Mouse (Mus musculus) midbrain, postnatal 0 days (tissue): ENCODE measurements at regions not wholly inside any gene's neighbourhood (a gene's known extent, or its start where the extent isn't known, plus 50 kb on each side); places are given as distances from the start of the nearest gene placed in this dataset.

Experiments
- ATAC-seq: fragments of 200-750 bp; cut with Nextera tagmentation; 2 replicates; pipeline ENCODE4 v1.8.0; 2017; ENCODE audit warnings: moderate number of reproducible peaks, mild to moderate bottlenecking, moderate TSS enrichment, moderate library complexity; ENCODE audit not compliant: low FRiP score
- DNase-seq: peaks from one replicate; pipeline ENCODE4 v3.0.0-alpha.2; 2015; ENCODE audit warnings: low spot score
- H3K27ac ChIP-seq: fragments of 300-500 bp; sonication (generic); 2 replicates; pipeline ENCODE4 v1.5.1; 2014; ENCODE audit warnings: low read depth, mild to moderate bottlenecking, low read length, mixed read lengths
- H3K27me3 ChIP-seq: fragments of 300-500 bp; sonication (generic); 2 replicates; pipeline ENCODE4 v1.6.1; 2014; ENCODE audit warnings: low read length, control low read depth, mixed read lengths; ENCODE audit not compliant: insufficient read depth
- H3K36me3 ChIP-seq: fragments of 300-500 bp; sonication (generic); 2 replicates; pipeline ENCODE4 v1.6.1; 2014; ENCODE audit warnings: low read length, control low read depth, mixed read lengths; ENCODE audit not compliant: insufficient read depth
- H3K4me1 ChIP-seq: fragments of 300-500 bp; sonication (generic); 2 replicates; pipeline ENCODE4 v1.6.1; 2014; ENCODE audit warnings: mild to moderate bottlenecking, control low read depth, antibody characterized with exemption, low read length, mixed read lengths; ENCODE audit not compliant: insufficient read depth
- H3K4me2 ChIP-seq: fragments of 300-500 bp; sonication (generic); 2 replicates; pipeline ENCODE4 v1.6.1; 2014; ENCODE audit warnings: low read depth, mild to moderate bottlenecking, low read length, mixed read lengths; ENCODE audit not compliant: poor library complexity, severe bottlenecking
- H3K4me3 ChIP-seq: fragments of 300-500 bp; sonication (generic); 2 replicates; pipeline ENCODE4 v1.5.1; 2014; ENCODE audit warnings: low read depth, mild to moderate bottlenecking, low read length, moderate library complexity
- H3K9ac ChIP-seq: fragments of 300-500 bp; sonication (generic); replicated peaks from 2 replicates; pipeline ENCODE4 v1.6.1; 2014; ENCODE audit warnings: mild to moderate bottlenecking, low read length, moderate library complexity, mixed read lengths; ENCODE audit not compliant: poor library complexity, severe bottlenecking
- H3K9me3 ChIP-seq: fragments of 300-500 bp; sonication (generic); 2 replicates; pipeline ENCODE4 v1.6.1; 2016; ENCODE audit warnings: low read length, control low read depth
- CTCF ChIP-seq: IDR thresholded peaks from 2 replicates; pipeline ENCODE4 v1.5.1; 2016; ENCODE audit warnings: antibody characterized with exemption, mild to moderate bottlenecking
- WGBS: fragments of 180-500 bp; shearing (Covaris S2); extraction: QIAGEN DNeasy Blood & Tissue Kit; methylation state at CpG from one replicate; pipeline ENCODE4 v1.1.7; 2014; 5-methylcytosine and 5-hydroxymethylcytosine counted together

DNA sequence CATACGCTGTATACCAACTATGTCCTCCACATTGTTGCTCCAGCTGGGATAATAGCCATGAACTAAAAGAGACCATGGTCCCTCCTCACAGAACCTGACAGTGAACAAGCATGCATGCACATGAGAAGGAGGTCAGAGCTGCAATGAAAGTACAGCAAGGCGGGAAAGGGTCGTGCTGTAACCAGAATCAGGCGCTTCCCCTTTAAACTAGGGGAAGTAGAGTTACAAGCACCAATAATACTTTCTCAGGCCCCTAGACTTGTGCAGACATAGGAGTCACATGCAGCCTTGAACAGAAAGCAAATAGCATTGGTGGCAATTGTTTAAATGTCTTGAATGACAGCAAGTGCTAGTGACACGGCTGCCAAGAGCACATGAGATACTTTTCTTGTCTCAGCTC, 261.8 kb upstream of the Dynlrb2 start:
- DNase-seq: no peak
- Histone ChIP-seq H3K9me3 (no peaks in the 10 kb centered on the region), H3K27ac (no peak overlapping the region), H3K4me1 (no peaks in the 10 kb centered on the region), H3K4me3 (no peak overlapping the region), H3K27me3 (no peaks in the 10 kb centered on the region), H3K9ac (no peak overlapping the region), H3K4me2 (no peak overlapping the region), H3K36me3 (no peaks in the 10 kb centered on the region)
- no peak for TF ChIP-seq CTCF
- 80% methylated on average over 5 of the region's 5 CpGs for WGBS
- no peak for ATAC-seq

DNA sequence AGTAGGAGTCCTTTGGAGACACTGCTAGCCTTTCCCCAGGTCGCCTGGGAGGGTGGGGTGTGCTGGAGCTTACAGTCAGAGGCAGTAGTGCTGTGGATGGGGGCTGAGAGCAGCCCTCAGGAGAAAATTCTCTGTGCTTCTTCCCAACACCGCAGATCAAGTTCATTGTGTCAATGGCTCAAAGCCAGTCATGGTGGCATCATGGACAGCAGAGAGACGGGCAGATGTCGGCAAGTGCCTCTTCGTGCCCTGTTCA, 262.9 kb upstream of the Dynlrb2 start:
- Histone ChIP-seq H3K4me2 (no peak overlapping the region), H3K4me3 (no peak overlapping the region), H3K27me3 (no peaks in the 10 kb centered on the region), H3K9ac (no peak overlapping the region), H3K4me1 (no peaks in the 10 kb centered on the region), H3K27ac (no peak overlapping the region), H3K9me3 (no peaks in the 10 kb centered on the region), H3K36me3 (no peaks in the 10 kb centered on the region)
- no peak for ATAC-seq
- 86% methylated on average over 5 of the region's 5 CpGs for WGBS
- no peak for DNase-seq
- no peak for TF ChIP-seq CTCF

DNA sequence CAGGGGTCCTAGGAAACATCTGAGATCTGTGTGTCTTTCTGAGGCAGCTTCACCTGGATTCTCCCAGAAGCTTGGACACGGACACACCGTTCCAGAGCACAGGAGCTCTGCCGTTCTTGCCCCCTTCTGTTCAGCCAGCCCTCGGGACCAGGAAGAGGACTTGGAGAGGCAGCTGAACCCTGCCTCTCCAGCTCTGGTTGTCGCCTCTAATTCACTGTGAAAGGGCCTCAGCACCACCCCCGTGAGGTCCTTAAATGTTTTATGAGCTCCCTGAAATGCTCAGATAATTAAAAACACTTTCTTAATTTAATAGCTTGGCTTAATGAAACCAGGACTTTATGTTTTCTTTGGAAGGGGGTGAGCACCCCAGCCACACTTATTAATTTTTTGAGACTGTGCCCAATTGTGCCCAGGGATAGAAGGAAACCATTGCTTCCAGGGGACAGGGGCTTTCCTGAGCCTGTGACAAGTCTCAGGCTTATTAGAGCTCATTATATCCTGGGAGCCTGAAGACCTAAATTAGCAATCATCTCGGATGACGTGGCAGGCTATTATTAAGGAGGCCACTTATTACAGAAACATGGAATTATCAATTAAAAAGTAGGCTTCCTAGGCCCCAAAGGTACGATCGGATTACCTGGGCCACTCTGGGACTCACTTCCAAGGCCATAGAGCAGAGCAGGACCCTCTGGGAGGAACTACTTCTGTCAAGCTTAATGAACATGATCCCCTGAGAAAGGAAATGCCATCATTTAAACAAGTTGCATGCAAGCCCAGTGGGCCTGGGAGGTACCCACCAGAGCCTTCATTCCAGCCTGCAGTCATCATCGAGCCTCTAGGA, 263.4 kb upstream of the Dynlrb2 start:
- H3K36me3 ChIP-seq: no peaks in the 10 kb centered on the region
- DNase-seq: peak; percentile 36
- no peaks in the 10 kb centered on the region for H3K9me3 ChIP-seq
- no peak for ATAC-seq
- no peaks in the 10 kb centered on the region for H3K27me3 ChIP-seq
- H3K27ac ChIP-seq: no peak overlapping the region
- H3K4me1 ChIP-seq: no peaks in the 10 kb centered on the region
- TF ChIP-seq CTCF: no peak
- no peak overlapping the region for H3K9ac ChIP-seq
- no peak overlapping the region for H3K4me3 ChIP-seq
- no peak overlapping the region for H3K4me2 ChIP-seq
- 52% methylated on average over 11 of the region's 11 CpGs for WGBS

DNA sequence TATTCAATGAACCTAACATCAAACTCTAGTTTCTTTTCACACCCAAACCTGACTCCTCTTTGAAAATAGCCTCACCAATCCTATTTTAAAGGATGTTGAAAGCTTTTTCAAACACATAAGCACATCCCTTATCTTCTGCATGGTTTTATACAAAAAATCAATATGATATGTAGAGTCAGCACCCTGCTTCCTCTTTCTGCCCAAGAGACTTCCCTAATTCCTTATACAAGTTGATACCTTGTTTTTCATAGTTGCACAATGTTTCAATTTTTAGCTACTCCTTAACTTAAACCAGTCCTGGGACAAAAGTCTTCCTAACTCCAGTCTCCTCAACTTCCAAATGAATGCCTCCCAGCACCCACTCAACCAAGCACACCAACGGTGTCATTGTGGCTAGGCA, 266.1 kb upstream of the Dynlrb2 start:
- Histone ChIP-seq H3K4me3 (no peak overlapping the region), H3K9me3 (no peaks in the 10 kb centered on the region), H3K4me1 (no peaks in the 10 kb centered on the region), H3K9ac (no peak overlapping the region), H3K36me3 (no peaks in the 10 kb centered on the region), H3K27me3 (no peaks in the 10 kb centered on the region), H3K27ac (no peak overlapping the region), H3K4me2 (no peak overlapping the region)
- ATAC-seq (no peak), DNase-seq (no peak)
- 94% methylated on average over 1 of the region's 1 CpGs for WGBS
- no peak for TF ChIP-seq CTCF

DNA sequence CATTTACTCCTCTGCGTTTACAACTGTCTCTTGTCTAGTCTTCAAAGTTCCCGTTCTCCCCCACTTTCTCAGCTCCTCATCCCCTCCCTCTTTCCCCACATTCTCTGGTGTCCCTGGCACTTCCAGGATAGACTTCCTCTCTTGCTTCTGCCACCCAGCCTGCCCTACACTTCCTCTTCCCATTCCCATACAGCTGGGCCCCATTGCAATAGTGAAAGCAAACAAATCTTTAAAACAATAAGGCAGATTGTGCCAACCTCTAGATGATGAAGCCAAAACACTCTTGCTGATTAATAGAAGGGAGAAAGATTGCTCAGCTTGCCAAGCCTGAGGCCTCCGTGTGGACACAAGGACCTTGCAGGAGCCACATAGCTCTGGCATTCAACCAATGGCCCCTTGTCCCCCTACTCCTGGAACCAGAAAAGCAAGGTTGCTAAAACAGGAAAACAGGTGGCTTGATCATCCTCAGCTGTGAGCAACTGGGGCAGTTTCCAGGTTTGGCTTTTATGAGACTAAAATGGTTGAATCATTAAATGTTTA, 267.1 kb upstream of the Dynlrb2 start:
- DNase-seq (no peak), ATAC-seq (no peak)
- Histone ChIP-seq H3K9me3 (no peaks in the 10 kb centered on the region), H3K27me3 (no peaks in the 10 kb centered on the region), H3K27ac (no peak overlapping the region), H3K36me3 (no peaks in the 10 kb centered on the region), H3K4me1 (no peaks in the 10 kb centered on the region), H3K4me3 (no peak overlapping the region), H3K9ac (no peak overlapping the region), H3K4me2 (no peak overlapping the region)
- 87% methylated on average over 3 of the region's 3 CpGs for WGBS
- no peak for TF ChIP-seq CTCF

DNA sequence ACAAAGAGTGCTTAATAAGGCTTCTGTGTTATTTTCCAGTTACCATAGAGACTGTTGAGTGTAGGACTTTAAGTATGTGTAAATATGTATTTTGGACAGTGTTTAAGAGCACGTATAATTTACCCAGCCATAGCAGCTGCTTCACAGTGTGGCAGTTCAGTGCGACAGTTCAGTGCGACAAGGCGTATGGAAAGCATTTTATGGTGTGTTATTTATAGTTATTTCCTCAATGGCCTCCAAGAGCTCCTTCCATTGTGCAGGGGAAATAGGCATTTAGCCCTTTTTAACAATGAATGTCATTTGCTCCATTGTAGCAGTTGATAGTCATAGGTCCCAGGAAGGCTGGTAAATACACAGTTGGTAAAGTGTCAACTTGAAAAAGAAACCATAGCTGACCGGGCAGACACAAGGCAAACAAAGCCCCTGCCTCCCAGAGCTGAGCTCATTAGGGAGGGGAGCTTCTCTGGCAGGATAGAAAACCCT, 275.1 kb upstream of the Dynlrb2 start:
- Histone ChIP-seq H3K27ac (no peak overlapping the region), H3K4me1 (no peaks in the 10 kb centered on the region), H3K9me3 (no peaks in the 10 kb centered on the region), H3K27me3 (no peaks in the 10 kb centered on the region), H3K4me2 (no peak overlapping the region), H3K4me3 (no peak overlapping the region), H3K36me3 (no peaks in the 10 kb centered on the region), H3K9ac (no peak overlapping the region)
- ATAC-seq (no peak), DNase-seq (no peak)
- no peak for TF ChIP-seq CTCF
- 13% methylated on average over 5 of the region's 5 CpGs for WGBS
